Mouse (Mus musculus) neural tube, embryonic 11.5 days (tissue): ENCODE measurements around the gene Galnt7. TPM values are rescaled to one million over a fixed set of nuclear protein-coding genes. Genes with fewer than 3 reads are reported as not detected.

Experiments used
- ATAC-seq: fragments of 200-750 bp; cut with Nextera tagmentation; 2 replicates; pipeline ENCODE4 v1.8.0; 2017; ENCODE audit warnings: moderate number of reproducible peaks, mild to moderate bottlenecking, moderate TSS enrichment, moderate library complexity; ENCODE audit not compliant: insufficient read depth, low FRiP score, low TSS enrichment
- DNase-seq: peaks from one replicate; pipeline ENCODE4 v3.0.0-alpha.2; 2015; ENCODE audit warnings: low spot score
- H3K27ac ChIP-seq: fragments of 300-500 bp; sonication (generic); 2 replicates; pipeline ENCODE4 v1.5.1; 2014; ENCODE audit warnings: low read depth, mild to moderate bottlenecking, low read length
- H3K27me3 ChIP-seq: fragments of 300-500 bp; sonication (generic); 2 replicates; pipeline ENCODE4 v1.6.1; 2014; ENCODE audit warnings: mild to moderate bottlenecking, low read length, mixed read lengths; ENCODE audit not compliant: control insufficient read depth, insufficient read depth
- H3K36me3 ChIP-seq: fragments of 300-500 bp; sonication (generic); 2 replicates; pipeline ENCODE4 v1.6.1; 2014; ENCODE audit warnings: mild to moderate bottlenecking, low read length, moderate library complexity, mixed read lengths; ENCODE audit not compliant: control insufficient read depth, insufficient read depth
- H3K4me1 ChIP-seq: fragments of 300-500 bp; sonication (generic); 2 replicates; pipeline ENCODE4 v1.6.1; 2014; ENCODE audit warnings: low read length, mixed read lengths; ENCODE audit not compliant: control insufficient read depth, insufficient read depth
- H3K4me2 ChIP-seq: fragments of 300-500 bp; sonication (generic); 2 replicates; pipeline ENCODE4 v1.6.1; 2014; ENCODE audit warnings: low read depth, mild to moderate bottlenecking, moderate library complexity
- H3K4me3 ChIP-seq: fragments of 300-500 bp; sonication (generic); 2 replicates; pipeline ENCODE4 v1.5.1; 2014; ENCODE audit warnings: low read depth, low read length
- H3K9ac ChIP-seq: fragments of 300-500 bp; sonication (generic); 2 replicates; pipeline ENCODE4 v1.6.1; 2014; ENCODE audit warnings: mild to moderate bottlenecking, low read length
- H3K9me3 ChIP-seq: fragments of 300-500 bp; sonication (generic); 2 replicates; pipeline ENCODE4 v1.6.1; 2016; ENCODE audit warnings: low read length; ENCODE audit not compliant: control insufficient read depth
- WGBS: fragments of 180-500 bp; shearing (Covaris S2); extraction: QIAGEN DNeasy Blood & Tissue Kit; methylation state at CpG from one replicate; pipeline ENCODE4 v1.1.7; 2014; 5-methylcytosine and 5-hydroxymethylcytosine counted together
- polyA plus RNA-seq: library from polyadenylated mRNA; unstranded; fragments of >200 nt; fragmentation: Nextera tagmentation; extraction: Ambion mirVana; gene quantifications from 2 replicates; pipeline ENCODE4 v1.2.1, GENCODE M21; 2014

The Galnt7 gene
- polyA plus RNA-seq, 1 experiment from 2014 or later, result 20.1 TPM

DNA sequence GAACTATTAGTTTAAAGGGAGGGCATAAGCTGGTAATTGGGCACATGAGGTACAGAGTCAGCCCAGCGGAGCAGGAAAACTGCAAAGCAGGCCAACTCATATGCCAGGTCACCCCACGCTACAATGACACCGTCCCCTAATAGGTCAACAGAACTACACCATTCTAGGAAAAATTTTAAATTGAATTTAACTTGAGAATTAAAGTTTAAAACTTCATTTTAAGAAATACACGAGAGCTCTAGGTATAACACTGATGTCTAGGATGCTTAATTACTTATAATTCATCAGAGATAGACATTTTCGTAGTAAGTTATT lies 67.7 kb downstream of the Galnt7 start:
- no peak for DNase-seq
- Histone ChIP-seq H3K36me3 (no peaks in the 10 kb centered on the region; the same call in 1 of the 2 replicates), H3K27me3 (no peaks in the 10 kb centered on the region), H3K27ac (no peak overlapping the region), H3K4me2 (no peak overlapping the region), H3K4me3 (no peak overlapping the region), H3K9ac (no peak overlapping the region), H3K9me3 (no peaks in the 10 kb centered on the region), H3K4me1 (no peaks in the 10 kb centered on the region)
- 94% methylated on average over 5 of the region's 5 CpGs for WGBS
- no peak for ATAC-seq

DNA sequence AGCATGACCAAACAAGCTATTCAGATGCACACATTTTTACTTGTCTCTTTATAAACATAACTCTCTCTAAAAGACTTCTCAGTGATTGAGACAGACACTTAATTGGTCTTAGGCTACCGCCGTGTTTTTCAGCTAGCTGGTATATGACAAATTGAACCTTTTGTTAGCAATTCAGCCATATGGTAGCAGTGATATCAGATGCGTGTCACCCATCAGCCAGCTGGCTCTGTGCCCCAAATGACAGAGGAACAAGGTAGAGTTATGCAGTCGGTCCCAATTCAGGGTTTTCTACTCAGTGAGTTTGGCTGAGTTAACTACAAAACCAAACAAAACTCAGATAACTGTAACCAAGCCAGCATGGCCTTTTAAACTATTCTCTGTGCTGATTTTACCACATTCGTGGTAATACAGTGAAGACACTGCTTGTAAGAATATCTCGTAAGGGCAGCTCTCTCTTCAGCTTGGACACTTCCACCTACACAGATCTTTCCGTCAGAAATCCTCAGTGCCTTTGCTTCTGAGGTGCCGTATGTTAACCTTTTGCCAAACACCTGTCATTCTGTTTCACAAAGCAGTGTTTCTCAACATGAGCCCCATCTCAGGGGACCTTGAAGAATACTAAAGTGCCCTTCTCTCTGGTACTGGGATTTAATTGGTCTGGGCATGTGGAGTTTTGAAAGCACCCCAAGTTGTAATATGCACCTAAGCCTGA lies 68.3 kb downstream of the Galnt7 start:
- DNase-seq (no peak), ATAC-seq (no peak)
- WGBS, result 72% methylated on average over 8 of the region's 8 CpGs
- H3K4me1 ChIP-seq, result no peaks in the 10 kb centered on the region
- H3K36me3 ChIP-seq, result no peaks in the 10 kb centered on the region; the same call in 1 of the 2 replicates
- H3K27ac ChIP-seq, result no peak overlapping the region
- no peaks in the 10 kb centered on the region for H3K27me3 ChIP-seq
- no peak overlapping the region for H3K9ac ChIP-seq
- no peak overlapping the region for H3K4me3 ChIP-seq
- no peak overlapping the region for H3K4me2 ChIP-seq
- no peaks in the 10 kb centered on the region for H3K9me3 ChIP-seq

DNA sequence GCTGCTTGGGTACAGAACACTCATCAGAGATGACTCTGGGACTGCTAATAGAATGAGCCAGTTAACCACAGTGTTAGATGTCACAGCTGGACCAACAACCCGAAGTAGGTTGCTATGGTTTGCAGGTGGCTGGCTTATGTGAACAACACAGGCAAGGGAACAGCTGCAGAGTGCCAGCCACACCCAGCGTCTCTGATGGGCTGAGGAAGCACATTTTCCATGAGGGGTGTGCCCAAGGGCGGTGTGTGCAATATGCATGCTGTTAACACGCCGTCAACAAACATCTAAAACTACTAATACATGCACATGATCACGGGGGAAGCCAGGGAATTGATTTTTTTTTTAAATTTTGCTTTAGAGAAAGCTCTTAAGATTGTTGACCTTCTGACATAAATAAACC lies 73.0 kb downstream of the Galnt7 start:
- H3K4me2 ChIP-seq, result no peak overlapping the region
- DNase-seq (no peak), ATAC-seq (no peak)
- no peak overlapping the region for H3K9ac ChIP-seq
- H3K27ac ChIP-seq, result no peak overlapping the region
- 0 out of 2 replicates have a peak, but pooled peaks cover 7% of the 10 kb centered on the region for H3K4me1 ChIP-seq
- no peaks in the 10 kb centered on the region for H3K9me3 ChIP-seq
- no peaks in the 10 kb centered on the region for H3K27me3 ChIP-seq
- no peaks in the 10 kb centered on the region; the same call in 1 of the 2 replicates for H3K36me3 ChIP-seq
- H3K4me3 ChIP-seq, result no peak overlapping the region
- 76% methylated on average over 6 of the region's 6 CpGs for WGBS

DNA sequence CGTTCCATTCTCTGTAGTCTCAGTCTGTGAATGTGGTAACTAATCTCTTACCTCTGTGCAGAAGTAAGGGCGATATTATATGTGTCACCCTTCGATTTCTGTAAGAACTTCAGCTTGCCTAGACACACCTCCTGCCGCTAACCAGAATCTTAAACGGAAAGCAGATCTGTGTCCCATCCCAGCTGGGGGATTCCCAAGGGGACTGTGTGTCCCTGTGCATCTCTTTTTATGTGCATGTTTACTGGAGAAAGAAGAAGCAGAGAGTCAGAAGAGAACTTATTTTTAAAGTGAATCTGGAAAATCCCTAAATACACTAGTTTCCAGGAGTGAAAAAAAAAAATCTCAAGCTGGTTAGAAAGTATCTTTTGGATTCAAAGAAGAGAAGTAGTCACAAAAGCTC lies 75.5 kb downstream of the Galnt7 start:
- H3K4me1 ChIP-seq, result 0 out of 2 replicates have a peak, but pooled peaks cover 7% of the 10 kb centered on the region
- no peak overlapping the region for H3K4me2 ChIP-seq
- ATAC-seq (no peak), DNase-seq (no peak)
- no peaks in the 10 kb centered on the region for H3K27me3 ChIP-seq
- 86% methylated on average over 5 of the region's 5 CpGs for WGBS
- H3K36me3 ChIP-seq, result no peaks in the 10 kb centered on the region
- no peaks in the 10 kb centered on the region for H3K9me3 ChIP-seq
- H3K27ac ChIP-seq, result no peak overlapping the region
- no peak overlapping the region for H3K9ac ChIP-seq
- no peak overlapping the region for H3K4me3 ChIP-seq

DNA sequence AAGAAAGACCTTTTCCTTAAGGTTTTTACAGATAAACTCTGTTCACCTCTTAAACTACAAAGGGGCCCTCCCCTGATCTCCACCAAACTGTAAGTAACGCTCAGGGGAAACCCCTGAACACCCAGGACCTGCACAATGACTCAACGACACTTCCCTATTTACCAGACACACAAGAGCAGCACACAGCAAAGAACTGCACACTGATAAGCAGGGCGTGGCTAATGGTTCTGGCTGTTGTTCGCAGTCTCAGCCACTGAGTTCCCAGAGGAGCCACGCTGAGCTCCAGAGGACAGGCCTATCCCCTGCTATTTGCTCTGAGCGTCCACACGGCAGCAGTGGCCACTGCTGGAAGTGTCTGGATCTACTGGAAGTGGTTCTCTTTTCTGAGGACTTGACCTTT lies 76.6 kb downstream of the Galnt7 start:
- peak; percentile 72 for ATAC-seq
- Histone ChIP-seq H3K4me2 (no peak overlapping the region), H3K9me3 (no peaks in the 10 kb centered on the region), H3K27ac (no peak overlapping the region), H3K36me3 (no peaks in the 10 kb centered on the region), H3K4me1 (0 out of 2 replicates have a peak, but pooled peaks cover 7% of the 10 kb centered on the region), H3K4me3 (no peak overlapping the region), H3K9ac (no peak overlapping the region), H3K27me3 (no peaks in the 10 kb centered on the region)
- DNase-seq, result peak; percentile 55
- WGBS, result 41% methylated on average over 7 of the region's 7 CpGs

DNA sequence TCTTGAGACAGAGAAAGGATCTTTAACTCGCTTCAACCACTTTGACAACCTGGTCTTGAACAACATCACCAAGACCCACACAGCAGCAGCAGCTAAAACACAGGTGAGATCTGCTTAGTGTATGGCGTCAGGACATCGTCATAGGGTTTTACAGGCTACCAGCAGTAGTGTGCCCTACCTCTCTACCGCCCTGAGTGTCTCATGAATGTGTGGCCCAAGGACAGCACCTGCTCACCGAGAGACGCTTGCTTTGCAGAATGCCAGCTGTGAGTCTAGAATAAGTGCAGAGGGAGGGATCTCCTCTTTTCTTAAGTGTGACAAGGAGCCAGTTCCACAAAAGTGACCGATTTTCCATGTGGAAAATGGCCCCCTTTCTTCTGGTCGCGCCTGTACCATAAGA lies 77.5 kb downstream of the Galnt7 start:
- Histone ChIP-seq H3K4me1 (0 out of 2 replicates have a peak, but pooled peaks cover 7% of the 10 kb centered on the region), H3K27ac (no peak overlapping the region), H3K9ac (no peak overlapping the region), H3K36me3 (no peaks in the 10 kb centered on the region), H3K4me2 (no peak overlapping the region), H3K4me3 (no peak overlapping the region), H3K9me3 (no peaks in the 10 kb centered on the region), H3K27me3 (no peaks in the 10 kb centered on the region)
- ATAC-seq, result no peak
- WGBS, result 89% methylated on average over 9 of the region's 9 CpGs
- no peak for DNase-seq

DNA sequence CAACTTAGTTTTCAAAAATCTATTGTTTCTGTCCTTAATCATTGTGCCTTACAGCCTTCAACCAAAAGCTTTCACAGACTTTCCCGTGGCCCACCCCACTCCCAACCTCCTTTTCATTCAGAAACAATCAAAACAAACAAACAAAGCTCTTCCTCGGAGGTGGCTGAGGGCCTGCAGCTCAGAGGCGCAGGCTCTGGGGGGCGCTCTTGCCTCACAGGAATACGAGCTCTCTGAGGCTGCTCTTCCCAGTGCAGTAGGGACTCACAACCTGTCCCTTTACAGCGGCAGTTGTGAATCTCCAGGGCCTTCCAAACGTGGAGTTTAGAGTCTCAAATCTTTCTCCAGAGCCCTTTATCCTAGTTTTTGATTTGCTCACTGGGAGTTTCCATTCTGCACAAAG lies 78.4 kb downstream of the Galnt7 start:
- 0 out of 2 replicates have a peak, but pooled peaks cover 10% of the 10 kb centered on the region for H3K4me1 ChIP-seq
- H3K27ac ChIP-seq, result no peak overlapping the region
- H3K4me2 ChIP-seq, result no peak overlapping the region
- H3K9me3 ChIP-seq, result no peaks in the 10 kb centered on the region
- DNase-seq (peak; percentile 80), ATAC-seq (no peak)
- no peak overlapping the region for H3K4me3 ChIP-seq
- no peaks in the 10 kb centered on the region for H3K27me3 ChIP-seq
- no peak overlapping the region for H3K9ac ChIP-seq
- WGBS, result 11% methylated on average over 7 of the region's 7 CpGs
- no peaks in the 10 kb centered on the region for H3K36me3 ChIP-seq

DNA sequence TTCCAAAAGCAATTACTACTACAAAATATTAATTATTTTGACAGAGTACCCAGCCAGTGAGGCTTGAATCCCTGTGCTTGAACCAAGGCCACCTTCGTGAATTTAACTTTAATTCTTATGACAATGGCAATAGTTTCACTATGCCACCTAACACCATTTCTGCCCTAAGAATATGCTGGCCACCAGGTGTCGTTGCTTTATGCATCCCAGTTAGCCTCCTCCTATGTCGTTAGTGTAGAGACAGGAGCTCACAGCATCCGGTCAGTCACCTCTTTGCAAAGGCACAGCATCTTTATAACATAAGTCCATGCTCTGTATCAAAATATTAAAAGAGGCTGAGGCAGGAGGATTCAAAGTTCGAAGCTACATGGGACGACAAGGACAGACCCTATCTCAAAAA lies 79.0 kb downstream of the Galnt7 start:
- Histone ChIP-seq H3K4me2 (no peak overlapping the region), H3K4me3 (no peak overlapping the region), H3K27me3 (no peaks in the 10 kb centered on the region), H3K27ac (no peak overlapping the region), H3K4me1 (0 out of 2 replicates have a peak, but pooled peaks cover 13% of the 10 kb centered on the region), H3K9ac (no peak overlapping the region), H3K9me3 (no peaks in the 10 kb centered on the region), H3K36me3 (no peaks in the 10 kb centered on the region)
- ATAC-seq, result no peak
- no peak for DNase-seq
- WGBS, result 80% methylated on average over 6 of the region's 6 CpGs

DNA sequence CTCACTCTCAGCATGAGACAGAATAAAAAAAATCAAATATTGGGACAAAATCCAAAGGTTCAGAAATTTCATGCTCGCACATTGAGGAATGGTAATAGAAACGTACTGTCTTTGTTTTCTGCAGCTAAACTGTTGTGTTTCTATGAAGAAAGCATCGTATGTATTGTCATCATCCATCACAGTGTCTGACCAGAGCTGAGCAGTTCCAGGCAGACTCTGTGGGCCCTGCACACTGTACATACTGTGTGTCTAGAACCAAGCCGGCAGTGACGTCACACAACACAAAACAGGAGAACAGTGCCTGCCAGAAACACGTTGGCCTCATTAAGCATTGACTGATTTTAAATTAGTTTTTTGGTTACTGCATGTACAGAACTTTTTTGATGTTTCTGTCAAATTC lies 82.9 kb downstream of the Galnt7 start:
- ATAC-seq, result no peak
- H3K27me3 ChIP-seq, result no peaks in the 10 kb centered on the region

More for the DNA sequence above, 82.9 kb downstream of the Galnt7 start:
- Histone ChIP-seq H3K36me3 (no peaks in the 10 kb centered on the region), H3K9me3 (no peaks in the 10 kb centered on the region), H3K4me2 (no peak overlapping the region), H3K4me1 (peaks cover 10% of the 10 kb centered on the region; the same call in 1 of the 2 replicates), H3K4me3 (no peak overlapping the region), H3K9ac (no peak overlapping the region), H3K27ac (no peak overlapping the region)
- 82% methylated on average over 6 of the region's 6 CpGs for WGBS
- DNase-seq, result no peak
